Mouse (Mus musculus): ENCODE measurements at regions not wholly inside any gene's neighbourhood (a gene's known extent, or its start where the extent isn't known, plus 50 kb on each side); places are given as distances from the start of the nearest gene placed in this dataset.
"Not testable (repeated sequence)": the region's sequence is repeated elsewhere in the genome, so short reads cannot be mapped to it uniquely, and the experiment has no call there.

DNA sequence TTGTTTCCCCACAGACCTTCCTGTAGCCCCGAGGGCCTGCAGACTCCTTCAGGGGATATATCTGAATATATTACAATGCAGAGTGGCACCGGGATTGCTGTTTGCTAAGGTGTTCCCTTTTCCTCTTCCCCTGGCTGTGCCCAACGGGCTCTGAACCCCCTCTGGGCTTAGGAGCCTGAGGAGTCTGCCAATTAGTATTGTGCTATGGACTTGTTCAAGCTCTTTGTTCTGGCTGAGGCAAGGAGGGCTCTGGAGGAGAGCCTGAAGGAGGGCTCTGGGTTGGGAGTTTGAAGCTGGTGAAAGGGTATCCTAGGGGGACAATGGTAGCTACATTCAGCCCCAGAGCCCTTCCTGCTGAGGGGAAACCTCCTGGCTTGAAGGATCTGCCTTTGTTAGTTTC is 84.9 kb upstream of the Shb start:
- no peak overlapping the region for H3K4me3 ChIP-seq (ENCODE audit: insufficient read depth in 1 of 2, low read depth in 2 of 2, low read length in 2 of 2)
- no peak overlapping the region for H3K9ac ChIP-seq (replicated peaks)
- no peaks in the 10 kb centered on the region for H3K36me3 ChIP-seq (replicated peaks; ENCODE audit: control insufficient read depth, insufficient read depth, low read depth)
- TF ChIP-seq EP300 (IDR thresholded peaks at IDR 0.05; ENCODE audit: low read depth) = no peak
- no peak for TF ChIP-seq CTCF (IDR thresholded peaks at IDR 0.05; ENCODE audit: low read depth)
- no peak overlapping the region for H3K4me2 ChIP-seq (ENCODE audit: low read depth)
- no peaks in the 10 kb centered on the region for H3K9me3 ChIP-seq (ENCODE audit: control insufficient read depth, low read length)
- no peak overlapping the region for H3K27ac ChIP-seq
- DNase-seq (ENCODE audit: low read depth in 3 of 3, low spot score in 3 of 3) (no peak), ATAC-seq (ENCODE audit: insufficient read depth) (no peak)
- H3K4me1 ChIP-seq (replicated peaks; ENCODE audit: control insufficient read depth in 2 of 2, insufficient read depth in 2 of 2, low read length in 1 of 2) = no peaks in the 10 kb centered on the region
- WGBS (ENCODE audit: insufficient replicate concordance) = 23% methylated on average over 3 of the region's 3 CpGs
- H3K27me3 ChIP-seq (ENCODE audit: control insufficient read depth, insufficient read depth, low read length) = no peaks in the 10 kb centered on the region

GRCm38 (mm10) chr4:45613498-45613897 is 81.2 kb upstream of the Shb start:
- not testable (repeated sequence) for H3K36me3 ChIP-seq (replicated peaks; ENCODE audit: control insufficient read depth, insufficient read depth, low read depth); ATAC-seq (ENCODE audit: insufficient read depth); H3K9me3 ChIP-seq (ENCODE audit: control insufficient read depth, low read length); H3K9ac ChIP-seq (replicated peaks); H3K4me3 ChIP-seq (ENCODE audit: insufficient read depth in 1 of 2, low read depth in 2 of 2, low read length in 2 of 2); H3K4me2 ChIP-seq (ENCODE audit: low read depth); H3K4me1 ChIP-seq (replicated peaks; ENCODE audit: control insufficient read depth in 2 of 2, insufficient read depth in 2 of 2, low read length in 1 of 2); H3K27ac ChIP-seq; DNase-seq (ENCODE audit: low read depth in 3 of 3, low spot score in 3 of 3); H3K27me3 ChIP-seq (ENCODE audit: control insufficient read depth, insufficient read depth, low read length)
- 53% methylated on average over 3 of the region's 3 CpGs for WGBS (ENCODE audit: insufficient replicate concordance)

DNA sequence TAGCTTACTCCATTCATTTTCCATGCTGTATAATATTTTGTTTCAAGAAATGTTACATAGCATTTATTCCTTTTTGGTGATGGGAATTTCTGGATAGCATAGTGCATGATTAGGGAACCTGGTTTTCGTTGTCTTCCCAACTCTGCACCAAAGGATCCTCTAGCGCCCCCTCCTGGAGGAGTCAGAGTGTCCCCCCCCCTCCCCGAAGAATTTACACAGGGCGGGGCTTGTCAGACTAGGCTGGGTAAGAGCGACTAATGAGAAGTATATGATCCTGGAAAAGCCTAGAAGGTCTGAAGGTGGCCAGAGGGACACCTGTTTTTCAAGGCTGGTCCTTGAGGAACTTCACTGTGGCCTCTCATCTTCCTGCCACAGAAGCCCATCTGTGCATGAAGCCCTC is 79.9 kb upstream of the Shb start:
- no peaks in the 10 kb centered on the region for H3K9me3 ChIP-seq (ENCODE audit: control insufficient read depth, low read length)
- no peak for ATAC-seq (ENCODE audit: insufficient read depth)
- 14% methylated on average over 5 of the region's 5 CpGs for WGBS (ENCODE audit: insufficient replicate concordance)
- H3K4me3 ChIP-seq (ENCODE audit: insufficient read depth in 1 of 2, low read depth in 2 of 2, low read length in 2 of 2) = no peak overlapping the region
- H3K27ac ChIP-seq = no peak overlapping the region
- DNase-seq (ENCODE audit: low read depth in 3 of 3, low spot score in 3 of 3) = peak; percentile 25 to 36 (median 33)
- no peaks in the 10 kb centered on the region for H3K36me3 ChIP-seq (replicated peaks; ENCODE audit: control insufficient read depth, insufficient read depth, low read depth)
- H3K4me2 ChIP-seq (ENCODE audit: low read depth) = no peak overlapping the region
- TF ChIP-seq EP300 (IDR thresholded peaks at IDR 0.05; ENCODE audit: low read depth) (no peak), CTCF (IDR thresholded peaks at IDR 0.05; ENCODE audit: low read depth) (peak; percentile 75)
- H3K27me3 ChIP-seq (ENCODE audit: control insufficient read depth, insufficient read depth, low read length) = no peaks in the 10 kb centered on the region
- H3K4me1 ChIP-seq (replicated peaks; ENCODE audit: control insufficient read depth in 2 of 2, insufficient read depth in 2 of 2, low read length in 1 of 2) = peaks cover 0 to 2% of the 10 kb centered on the region in 2 experiments; a peak in 1 of 4 replicates
- no peak overlapping the region for H3K9ac ChIP-seq (replicated peaks)

DNA sequence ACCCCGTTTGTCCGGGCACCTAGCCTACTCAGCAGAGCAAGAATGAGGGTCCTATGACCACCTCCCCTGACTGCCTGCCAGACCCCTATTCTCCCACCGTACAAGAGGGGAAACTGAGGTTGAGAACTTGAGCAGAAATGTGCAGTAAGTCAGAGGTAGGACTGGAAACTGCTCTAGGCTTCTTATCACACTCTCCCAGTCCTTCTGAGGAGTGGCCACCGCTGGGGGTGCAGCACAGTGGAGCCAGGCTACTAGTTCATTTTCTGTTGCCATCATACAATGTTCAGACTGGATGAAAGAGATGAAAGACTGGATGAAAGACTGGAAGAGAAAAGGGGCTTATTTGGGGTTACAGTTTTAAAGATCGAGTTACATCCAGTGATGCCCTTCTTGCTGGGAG is 78.7 kb upstream of the Shb start:
- Histone ChIP-seq H3K4me1 (replicated peaks; ENCODE audit: control insufficient read depth in 2 of 2, insufficient read depth in 2 of 2, low read length in 1 of 2) (peaks cover 0 to 2% of the 10 kb centered on the region in 2 experiments; a peak in 1 of 4 replicates), H3K9me3 (ENCODE audit: control insufficient read depth, low read length) (no peaks in the 10 kb centered on the region), H3K27ac (no peak overlapping the region), H3K27me3 (ENCODE audit: control insufficient read depth, insufficient read depth, low read length) (no peaks in the 10 kb centered on the region), H3K4me2 (ENCODE audit: low read depth) (no peak overlapping the region), H3K4me3 (ENCODE audit: insufficient read depth in 1 of 2, low read depth in 2 of 2, low read length in 2 of 2) (no peak overlapping the region), H3K9ac (replicated peaks) (no peak overlapping the region), H3K36me3 (replicated peaks; ENCODE audit: control insufficient read depth, insufficient read depth, low read depth) (no peaks in the 10 kb centered on the region)
- DNase-seq (ENCODE audit: low read depth in 3 of 3, low spot score in 3 of 3) (peak in 1 of 3 experiments; percentile 4), ATAC-seq (ENCODE audit: insufficient read depth) (0 out of 2 replicates have a peak, but pooled peaks have one; percentile 51)
- 58% methylated on average over 5 of the region's 5 CpGs for WGBS (ENCODE audit: insufficient replicate concordance)
- TF ChIP-seq CTCF (IDR thresholded peaks at IDR 0.05; ENCODE audit: low read depth) = no peak
- TF ChIP-seq EP300 (IDR thresholded peaks at IDR 0.05; ENCODE audit: low read depth) = no peak

GRCm38 (mm10) chr4:45606578-45606977 is 74.3 kb upstream of the Shb start:
- Histone ChIP-seq H3K27me3 (ENCODE audit: control insufficient read depth, insufficient read depth, low read length) (no peaks in the 10 kb centered on the region; the same call in 1 of the 2 replicates), H3K9ac (replicated peaks) (no peak overlapping the region), H3K4me1 (replicated peaks; ENCODE audit: control insufficient read depth in 2 of 2, insufficient read depth in 2 of 2, low read length in 1 of 2) (peaks cover 0 to 2% of the 10 kb centered on the region in 2 experiments; a peak in 1 of 4 replicates), H3K4me3 (ENCODE audit: insufficient read depth in 1 of 2, low read depth in 2 of 2, low read length in 2 of 2) (no peak overlapping the region), H3K9me3 (ENCODE audit: control insufficient read depth, low read length) (no peaks in the 10 kb centered on the region), H3K36me3 (replicated peaks; ENCODE audit: control insufficient read depth, insufficient read depth, low read depth) (no peaks in the 10 kb centered on the region), H3K4me2 (ENCODE audit: low read depth) (no peak overlapping the region), H3K27ac (no peak overlapping the region)
- DNase-seq (ENCODE audit: low read depth in 3 of 3, low spot score in 3 of 3) = no peak
- WGBS (ENCODE audit: insufficient replicate concordance) = 35% methylated on average over 7 of the region's 7 CpGs
- no peak for ATAC-seq (ENCODE audit: insufficient read depth)
- TF ChIP-seq EP300 (IDR thresholded peaks at IDR 0.05; ENCODE audit: low read depth) (no peak), CTCF (IDR thresholded peaks at IDR 0.05; ENCODE audit: low read depth) (no peak)

Data from liver, embryonic 14.5 days (tissue).